Mouse (Mus musculus): Measurements from ENCODE around the gene Btaf1. TPM values are rescaled to one million over a fixed set of nuclear protein-coding genes. Genes with fewer than 3 reads are reported as not detected.
"Not testable (repeated sequence)": the region's sequence is repeated elsewhere in the genome, so short reads cannot be mapped to it uniquely, and the experiment has no call there.

Btaf1 gene
- total RNA-seq, 2 experiments from 2014 or later = 13.6 to 16.6 TPM

- intact Hi-C loops (cut with DNase I) = loop anchor here (5.0 kb wide), 1 partner anchor 312 kb away; no protein-coding TSS in a partner anchor
- no peak for DNase-seq
Measured at GRCm38 (mm10) chr19:36919466-36919865, 6.4 kb upstream of the Btaf1 start, which contains the start of gene Fgfbp3. TSS of gene Fgfbp3 (minus strand) at chr19:36919615.

GRCm38 (mm10) chr19:36922015-36922414, 3.9 kb upstream of the Btaf1 start:
- intact Hi-C loops (cut with DNase I) = loop anchor here (1.0 kb wide), 1 partner anchor 106 kb away; no protein-coding TSS in a partner anchor

GRCm38 (mm10) chr19:36922936-36923335, 2.9 kb upstream of the Btaf1 start:
- intact Hi-C loops (cut with DNase I) = loop anchor here (1.0 kb wide), 1 partner anchor 107 kb away; no protein-coding TSS in a partner anchor
- no peak for DNase-seq

More at GRCm38 (mm10) chr19:36922015-36922414, 3.9 kb upstream of the Btaf1 start:
- DNase-seq = peak in 1 of 2 experiments; percentile 41

GRCm38 (mm10) chr19:36926553-36927236, 816 bp downstream of the Btaf1 start:
- DNase-seq = no peak
- intact Hi-C loops (cut with DNase I) = no loop called here

- DNase-seq = no peak
- intact Hi-C loops (cut with DNase I) = no loop called here
Measured at GRCm38 (mm10) chr19:36927800-36928361, 2.0 kb downstream of the Btaf1 start.

GRCm38 (mm10) chr19:36929816-36930215, 3.9 kb downstream of the Btaf1 start:
- intact Hi-C loops (cut with DNase I) = no loop called here
- DNase-seq = no peak

- intact Hi-C loops (cut with DNase I) = no loop called here
- DNase-seq = no peak
Measured at GRCm38 (mm10) chr19:36932097-36932496, 6.2 kb downstream of the Btaf1 start.

GRCm38 (mm10) chr19:36932613-36933012, 6.7 kb downstream of the Btaf1 start:
- intact Hi-C loops (cut with DNase I) = no loop called here
- DNase-seq = no peak

GRCm38 (mm10) chr19:36936285-36936684, 10.4 kb downstream of the Btaf1 start:
- no peak for DNase-seq
- intact Hi-C loops (cut with DNase I) = no loop called here

GRCm38 (mm10) chr19:36938008-36938407, 12.1 kb downstream of the Btaf1 start:
- no peak for DNase-seq
- intact Hi-C loops (cut with DNase I) = no loop called here

GRCm38 (mm10) chr19:36940064-36940463, 14.2 kb downstream of the Btaf1 start:
- intact Hi-C loops (cut with DNase I) = no loop called here
- DNase-seq = no peak

GRCm38 (mm10) chr19:36953637-36954206, 27.8 kb downstream of the Btaf1 start:
- intact Hi-C loops (cut with DNase I) = no loop called here
- DNase-seq = peak; percentile 14 to 16

GRCm38 (mm10) chr19:36958331-36958730, 32.5 kb downstream of the Btaf1 start:
- no peak for DNase-seq
- intact Hi-C loops (cut with DNase I) = no loop called here

GRCm38 (mm10) chr19:36961320-36961719, 35.4 kb downstream of the Btaf1 start:
- intact Hi-C loops (cut with DNase I) = no loop called here
- no peak for DNase-seq

GRCm38 (mm10) chr19:36962544-36963260, 36.8 kb downstream of the Btaf1 start:
- intact Hi-C loops (cut with DNase I); DNase-seq: not testable (repeated sequence)

GRCm38 (mm10) chr19:37004557-37004956, 78.7 kb downstream of the Btaf1 start:
- no peak for DNase-seq
- intact Hi-C loops (cut with DNase I) = no loop called here

GRCm38 (mm10) chr19:37009878-37010281, 84.0 kb downstream of the Btaf1 start:
- DNase-seq = no peak
- intact Hi-C loops (cut with DNase I) = no loop called here

- DNase-seq = no peak
- intact Hi-C loops (cut with DNase I) = no loop called here
Measured at GRCm38 (mm10) chr19:37013461-37013860, 87.6 kb downstream of the Btaf1 start.

- intact Hi-C loops (cut with DNase I) = no loop called here
- no peak for DNase-seq
Measured at GRCm38 (mm10) chr19:37014173-37014939, 88.5 kb downstream of the Btaf1 start.

GRCm38 (mm10) chr19:37016890-37017289, 91.0 kb downstream of the Btaf1 start:
- DNase-seq = no peak
- intact Hi-C loops (cut with DNase I) = no loop called here
